ENCODE assay signal across 9 mouse cellular contexts in the genomic region with DNA sequence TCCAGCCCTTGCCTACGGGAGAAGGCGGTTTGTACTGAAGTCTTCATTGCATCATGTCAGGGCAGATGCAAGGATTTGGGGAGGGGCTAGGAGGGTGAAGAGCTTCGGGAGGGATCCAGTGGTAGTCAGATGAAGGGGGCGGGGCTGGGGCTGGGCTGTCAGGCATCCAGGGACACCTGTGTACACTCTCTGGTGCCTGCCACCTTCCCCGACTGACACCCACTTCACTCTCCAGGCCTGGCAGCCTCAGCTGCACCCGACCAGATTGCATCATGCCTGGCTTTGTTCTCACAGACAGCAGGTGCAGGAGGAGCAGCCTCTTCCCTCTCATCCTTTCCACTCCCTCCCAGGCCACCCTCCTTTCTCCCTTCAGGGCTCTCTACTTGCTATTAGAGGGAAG. TPM values are rescaled to one million over a fixed set of nuclear protein-coding genes. Genes with fewer than 3 reads are reported as not detected.
DNase-seq lines count a peak whose midpoint lies in the region; ATAC-seq and TF ChIP-seq lines count a peak whose summit lies in the region.
"Had no signal": no experiment of that assay in that cellular context is flagged by ENCODE, and none has a peak within 500 bp of the region (broad histone marks: within the 10 kb centered on the region; RNA-seq: fewer than 3 reads in every experiment).

No protein-coding gene starts in this region.

- H3K9me3 ChIP-seq in CH12.LX (replicated peaks; ENCODE audit: low read length) = no peaks in the 10 kb centered on the region
- no peaks in the 10 kb centered on the region for H3K9me3 ChIP-seq in embryonic facial prominence, embryonic 13.5 days
- H3K9me3 ChIP-seq: G1E had no signal

- H3K27ac ChIP-seq in CH12.LX (ENCODE audit: insufficient read depth, low read depth) = peak overlapping the region; percentile 27
- no peak overlapping the region for H3K27ac ChIP-seq in embryonic facial prominence, embryonic 13.5 days
- H3K27ac ChIP-seq in olfactory bulb, adult 2 months (ENCODE audit: insufficient read depth, low read depth, low read length) = peak overlapping the region; percentile 16; the same call in 1 of the 2 replicates

- no peak for TF ChIP-seq CTCF in CH12.LX (conservative IDR thresholded peaks at IDR 0.05 in 1 of 2, IDR thresholded peaks at IDR 0.05 in 1 of 2; ENCODE audit: low read depth in 2 of 2, low read length in 2 of 2)
- TF ChIP-seq CTCF in olfactory bulb, adult 2 months (IDR thresholded peaks at IDR 0.05; ENCODE audit: insufficient read depth, low read depth, low read length) = no peak

- TF ChIP-seq POLR2A in CH12.LX (IDR thresholded peaks at IDR 0.05; ENCODE audit: low read depth, low read length) = 0 out of 2 replicates have a peak, but pooled peaks have one; percentile 36
- no peak for TF ChIP-seq POLR2A in olfactory bulb, adult 2 months (IDR thresholded peaks at IDR 0.05; ENCODE audit: insufficient read depth, low read depth, low read length)

- TF ChIP-seq RAD21 in CH12.LX (IDR thresholded peaks at IDR 0.05; ENCODE audit: low read depth, low read length) = no peak

- peaks cover 19 to 47% of the 10 kb centered on the region in 2 experiments for H3K4me1 ChIP-seq in CH12.LX (ENCODE audit: control insufficient read depth in 1 of 2, insufficient read depth in 2 of 2)
- peaks cover 24% of the 10 kb centered on the region for H3K4me1 ChIP-seq in embryonic facial prominence, embryonic 13.5 days
- H3K4me1 ChIP-seq in olfactory bulb, adult 2 months (ENCODE audit: control insufficient read depth, insufficient read depth, low read length) = peaks cover 32% of the 10 kb centered on the region

- in situ Hi-C loops in CH12.LX (cut with MboI; ENCODE audit: low pct_ligation_motif_present, low pct_unique_long_range_greater_than_20kb, low sequenced_read_pairs) = no loop called here

- peak; percentile 27; the same call in 1 of the 2 replicates for TF ChIP-seq EP300 in CH12.LX (IDR thresholded peaks at IDR 0.05; ENCODE audit: low read length)

- no peaks in the 10 kb centered on the region for H3K79me2 ChIP-seq in CH12.LX (replicated peaks; ENCODE audit: control insufficient read depth, extremely low read depth, insufficient read depth, poor library complexity, severe bottlenecking)

- DNase-seq in embryo, embryonic 10.5 days (ENCODE audit: low spot score) = peak; percentile 28
- DNase-seq in embryo, embryonic 9.5 days (ENCODE audit: extremely low spot score) = no peak
- DNase-seq in CH12.LX (ENCODE audit: extremely low read depth) = peak; percentile 88
- DNase-seq in layer of hippocampus, adult 8-10 months (ENCODE audit: low spot score in 2 of 2) = peak; percentile 62 to 68
- no peak for DNase-seq in kidney, adult 11 months
- no peak for DNase-seq in urinary bladder, postnatal 4 days (ENCODE audit: low spot score in 2 of 2)

- dilution Hi-C loops in CH12.LX (cut with MboI; ENCODE audit: extremely low pct_ligation_motif_present, extremely low pct_unique_long_range_greater_than_20kb, low sequenced_read_pairs) = no loop called here

- ATAC-seq in embryonic facial prominence, embryonic 13.5 days (ENCODE audit: insufficient number of reproducible peaks, insufficient read depth, low FRiP score, low TSS enrichment, low read depth) = no peak

- peak overlapping the region; percentile 34 for H3K9ac ChIP-seq in CH12.LX (ENCODE audit: insufficient read depth, low read depth)
- no peak overlapping the region for H3K9ac ChIP-seq in embryonic facial prominence, embryonic 13.5 days

- H3K4me2 ChIP-seq in CH12.LX (ENCODE audit: insufficient read depth, low read depth, poor library complexity, severe bottlenecking) = peak overlapping the region; percentile 70
- H3K4me2 ChIP-seq in embryonic facial prominence, embryonic 13.5 days = peak overlapping the region; percentile 71

- peaks cover 0 to 14% of the 10 kb centered on the region in 2 experiments for H3K36me3 ChIP-seq in CH12.LX (replicated peaks in 1 of 2; ENCODE audit: control insufficient read depth in 1 of 2, insufficient read depth in 1 of 2, low read length in 1 of 2)
- H3K36me3 ChIP-seq in embryonic facial prominence, embryonic 13.5 days = peaks cover 15% of the 10 kb centered on the region

- peaks cover 27% of the 10 kb centered on the region for H3K27me3 ChIP-seq in CH12.LX (replicated peaks)
- H3K27me3 ChIP-seq in embryonic facial prominence, embryonic 13.5 days = peaks cover 10% of the 10 kb centered on the region

- peak overlapping the region in 1 of 3 experiments; percentile 20 for H3K4me3 ChIP-seq in CH12.LX (replicated peaks in 1 of 3; ENCODE audit: low read depth in 2 of 3, low read length in 2 of 3, poor library complexity in 1 of 3)
- no peak overlapping the region for H3K4me3 ChIP-seq in embryonic facial prominence, embryonic 13.5 days
- no peak overlapping the region for H3K4me3 ChIP-seq in olfactory bulb, adult 2 months (ENCODE audit: insufficient read depth, low read depth, low read length)

- WGBS in embryonic facial prominence, embryonic 13.5 days = 20% methylated on average over 6 of the region's 6 CpGs
- 18% methylated on average over 6 of the region's 6 CpGs for whole genome bisulfite sequencing in olfactory bulb, adult 2 months

TF ChIP-seq in CH12.LX, 34 proteins besides CTCF, POLR2A, EP300 and RAD21:
- TF ChIP-seq ZKSCAN1 (IDR thresholded peaks at IDR 0.05; ENCODE audit: borderline replicate concordance, low read depth, low read length) = no peak
- no peak for TF ChIP-seq PAX5 (IDR thresholded peaks at IDR 0.05; ENCODE audit: low read length)
- no peak for TF ChIP-seq USF2 (conservative IDR thresholded peaks at IDR 0.05; ENCODE audit: low read depth, low read length)
- peak; percentile 78 for TF ChIP-seq ETS1 (conservative IDR thresholded peaks at IDR 0.05; ENCODE audit: low read depth, low read length)
- TF ChIP-seq RCOR1 (conservative IDR thresholded peaks at IDR 0.05; ENCODE audit: low read depth, low read length) = no peak
- TF ChIP-seq MAZ (IDR thresholded peaks at IDR 0.05; ENCODE audit: low read depth, low read length) = 0 out of 2 replicates have a peak, but pooled peaks have one; percentile 53
- no peak for TF ChIP-seq POLR2AphosphoS2 (IDR thresholded peaks at IDR 0.05; ENCODE audit: low read depth, low read length)
- no peak for TF ChIP-seq USF1 (IDR thresholded peaks at IDR 0.05; ENCODE audit: low read depth, low read length)
- TF ChIP-seq IRF4 (IDR thresholded peaks at IDR 0.05; ENCODE audit: low read depth, low read length) = 0 out of 2 replicates have a peak, but pooled peaks have one; percentile 28
- no peak for TF ChIP-seq MAFK (IDR thresholded peaks at IDR 0.05; ENCODE audit: insufficient replicate concordance, low read length)
- TF ChIP-seq E2F4 (IDR thresholded peaks at IDR 0.05; ENCODE audit: insufficient replicate concordance, low read depth, low read length) = no peak
- TF ChIP-seq JUND (conservative IDR thresholded peaks at IDR 0.05; ENCODE audit: low read depth, low read length) = no peak
- TF ChIP-seq TBP (conservative IDR thresholded peaks at IDR 0.05; ENCODE audit: low read depth, low read length) = 0 out of 2 replicates have a peak, but pooled peaks have one; percentile 41
- TF ChIP-seq GABPA (IDR thresholded peaks at IDR 0.05; ENCODE audit: insufficient replicate concordance, low read depth, low read length) = no peak
- TF ChIP-seq CHD1 (IDR thresholded peaks at IDR 0.05; ENCODE audit: low read depth, low read length) = no peak
- no peak for TF ChIP-seq ZNF384 (IDR thresholded peaks at IDR 0.05; ENCODE audit: low read depth, low read length)
- 0 out of 2 replicates have a peak, but pooled peaks have one; percentile 41 for TF ChIP-seq MEF2A (IDR thresholded peaks at IDR 0.05; ENCODE audit: borderline replicate concordance, low read depth, low read length)
- no peak for TF ChIP-seq ELF1 (IDR thresholded peaks at IDR 0.05; ENCODE audit: low read depth, low read length)
- TF ChIP-seq MYC (IDR thresholded peaks at IDR 0.05; ENCODE audit: low read depth, low read length) = peak; percentile 57; the same call in 1 of the 2 replicates
- TF ChIP-seq JUN (IDR thresholded peaks at IDR 0.05; ENCODE audit: insufficient read depth, low read depth, low read length) = no peak
- no peak; the same call in 1 of the 2 replicates for TF ChIP-seq MAX (IDR thresholded peaks at IDR 0.05; ENCODE audit: low read length)
- peak; percentile 54; the same call in 1 of the 2 replicates for TF ChIP-seq BHLHE40 (IDR thresholded peaks at IDR 0.05; ENCODE audit: low read depth, low read length)
- TF ChIP-seq NRF1 (IDR thresholded peaks at IDR 0.05; ENCODE audit: low read depth, low read length) = no peak
- TF ChIP-seq TCF12 (IDR thresholded peaks at IDR 0.05; ENCODE audit: low read depth, low read length) = peak; percentile 89
- TF ChIP-seq UBTF (IDR thresholded peaks at IDR 0.05; ENCODE audit: low read depth, low read length) = peak; percentile 74

RNA-seq across cellular contexts. Expression of gene Arhgap23, which starts 14.3 kb away (rescaled TPM):
- total RNA-seq in CH12.LX (2012; rRNA removed) (2.1 and 4.2 TPM in 2 replicates), CH12.LX (2014; rRNA removed) (0.89 and 1.2 TPM in 2 replicates)
- polyA plus RNA-seq in CH12.LX (2012; ENCODE audit: insufficient read length, low read depth) = 4.9 and 5.6 TPM in 2 replicates
- polyA plus RNA-seq in embryonic facial prominence, embryonic 13.5 days (2015; fragmentation: Nextera tagmentation; extraction: Ambion mirVana) = 7.7 and 8.4 TPM in 2 replicates
- 10 to 100 TPM; 75.7 to 83.2 (median 78.4) TPM for total RNA-seq in layer of hippocampus, adult 8-10 months (2022)
- not detected in 2 replicates for polyA plus RNA-seq in olfactory bulb, adult 2 months (2012; ENCODE audit: insufficient read depth, insufficient read length, low replicate concordance, missing spikeins)

RNA-seq across cellular contexts. Expression of gene Socs7, which starts 38.7 kb away (rescaled TPM):
- total RNA-seq in CH12.LX (2012; rRNA removed) (17.0 and 17.4 TPM in 2 replicates), CH12.LX (2014; rRNA removed) (10.2 and 11.9 TPM in 2 replicates)
- 14.2 and 15.1 TPM in 2 replicates for polyA plus RNA-seq in CH12.LX (2012; ENCODE audit: insufficient read length, low read depth)
- 4.7 and 5.3 TPM in 2 replicates for polyA plus RNA-seq in embryonic facial prominence, embryonic 13.5 days (2015; fragmentation: Nextera tagmentation; extraction: Ambion mirVana)
- total RNA-seq in layer of hippocampus, adult 8-10 months (2022) = 10 to 100 TPM; 71.5 to 89.3 (median 79.6) TPM
- not detected in 2 replicates for polyA plus RNA-seq in olfactory bulb, adult 2 months (2012; ENCODE audit: insufficient read depth, insufficient read length, low replicate concordance, missing spikeins)

RNA-seq across cellular contexts. Expression of gene Gpr179, which starts 49.2 kb away (rescaled TPM):
- total RNA-seq in CH12.LX (2012; rRNA removed) = 0.04 and 0.08 TPM in 2 replicates
- total RNA-seq in CH12.LX (2014; rRNA removed) = not detected in 2 replicates
- polyA plus RNA-seq in CH12.LX (2012; ENCODE audit: insufficient read length, low read depth) = 0.03 and 0.05 TPM in 2 replicates
- 0.15 and 0.21 TPM in 2 replicates for polyA plus RNA-seq in embryonic facial prominence, embryonic 13.5 days (2015; fragmentation: Nextera tagmentation; extraction: Ambion mirVana)
- under 1 TPM; 0.14 to 0.59 (median 0.34) TPM for total RNA-seq in layer of hippocampus, adult 8-10 months (2022)
- polyA plus RNA-seq in olfactory bulb, adult 2 months (2012; ENCODE audit: insufficient read depth, insufficient read length, low replicate concordance, missing spikeins) = not detected in 2 replicates

Comparison
In these comparisons a context has a peak if more than half of its experiments do, and no peak if none do; other contexts are left out.
1. DNase-seq: peak in embryo, embryonic 10.5 days (single experiment), CH12.LX (single experiment) and layer of hippocampus, adult 8-10 months (2 of 2); none in embryo, embryonic 9.5 days (single experiment), kidney, adult 11 months (single experiment) and urinary bladder, postnatal 4 days (0 of 2).